Mouse (Mus musculus): Measurements from ENCODE around the gene Utp14b.

Gene Utp14b

DNA sequence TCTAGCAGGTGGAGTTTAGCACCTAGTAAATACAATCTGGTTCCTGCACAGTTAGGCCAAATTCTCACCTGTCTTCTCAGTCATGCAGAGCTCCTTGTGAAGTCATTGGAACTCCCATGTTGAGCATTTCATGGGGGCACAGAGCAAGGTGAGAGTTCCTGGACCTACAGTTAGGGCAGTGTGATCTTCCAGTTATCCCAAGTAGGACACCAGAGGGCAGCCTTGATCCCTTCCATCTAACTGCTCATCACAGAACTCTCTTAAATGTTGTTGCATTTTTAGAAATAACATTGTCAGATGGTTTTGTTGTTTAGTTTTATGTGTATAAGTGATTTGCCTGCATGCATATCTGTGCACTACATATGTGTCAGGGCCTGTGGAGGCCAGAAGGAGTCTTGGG is 29.0 kb downstream of the Utp14b start:
- peak; percentile 18 for DNase-seq (ENCODE audit: low read depth, low spot score)

DNA sequence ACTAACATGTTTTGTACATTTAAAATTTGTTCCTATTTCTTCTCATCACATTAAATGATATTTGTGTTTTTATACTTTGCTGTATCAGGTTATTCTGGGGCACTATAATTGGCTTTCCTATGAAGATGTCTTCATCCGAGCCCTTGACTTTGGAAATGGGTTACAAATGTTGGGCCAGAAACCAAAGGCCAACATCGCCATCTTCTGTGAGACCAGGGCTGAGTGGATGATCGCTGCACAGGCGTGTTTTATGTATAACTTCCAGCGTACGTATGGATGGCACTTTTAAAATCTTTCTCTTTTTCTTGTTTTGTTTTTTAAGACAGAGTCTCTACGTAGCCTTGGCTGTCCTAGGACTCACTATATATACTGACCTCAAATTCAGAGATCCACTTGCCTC is 30.3 kb downstream of the Utp14b start:
- no peak for DNase-seq (ENCODE audit: low read depth, low spot score)

DNA sequence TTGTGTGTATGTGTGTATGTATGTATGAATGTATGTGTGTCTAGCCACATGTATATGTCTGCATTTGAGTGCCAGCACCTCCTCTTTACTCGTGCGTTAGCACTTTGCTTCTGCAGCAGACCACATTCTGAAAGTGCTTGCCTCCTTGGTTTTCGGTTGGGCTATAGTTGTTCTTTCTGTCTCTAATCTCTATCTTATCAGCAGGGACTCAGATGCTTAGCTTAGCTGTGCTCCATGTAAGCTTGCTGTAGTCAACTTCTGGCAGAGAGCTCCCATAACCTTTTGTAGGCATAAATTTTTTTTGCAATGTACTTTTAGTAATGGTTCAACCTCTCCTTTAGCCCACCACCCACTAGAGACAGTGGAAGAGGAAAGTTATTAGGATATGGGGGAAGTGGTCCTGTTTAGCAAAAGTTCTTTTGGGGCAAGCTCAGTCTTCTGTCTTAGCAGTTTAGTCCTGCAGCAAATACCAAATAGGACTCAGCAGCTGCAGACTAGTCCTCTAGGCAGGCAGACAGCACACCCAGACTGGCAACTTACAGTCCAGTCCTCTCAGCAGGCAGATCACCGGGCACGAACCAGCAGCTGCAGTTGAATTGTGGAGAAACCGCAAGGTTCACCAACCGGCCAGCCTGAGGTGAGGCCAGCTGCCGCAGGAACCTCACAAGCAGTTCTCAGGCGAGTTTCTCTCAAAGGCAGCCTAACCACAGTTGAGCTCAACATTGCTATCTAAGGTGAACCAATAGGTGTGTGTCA is 36.8 kb downstream of the Utp14b start:
- DNase-seq (ENCODE audit: low read depth, low spot score): no peak

GRCm38 (mm10) chr1:78696305-78696704 is 38.5 kb downstream of the Utp14b start:
- DNase-seq (ENCODE audit: low read depth, low spot score): no peak

- no peak for DNase-seq (ENCODE audit: low read depth, low spot score)
Observed at GRCm38 (mm10) chr1:78696903-78697302, 39.1 kb downstream of the Utp14b start.

DNA sequence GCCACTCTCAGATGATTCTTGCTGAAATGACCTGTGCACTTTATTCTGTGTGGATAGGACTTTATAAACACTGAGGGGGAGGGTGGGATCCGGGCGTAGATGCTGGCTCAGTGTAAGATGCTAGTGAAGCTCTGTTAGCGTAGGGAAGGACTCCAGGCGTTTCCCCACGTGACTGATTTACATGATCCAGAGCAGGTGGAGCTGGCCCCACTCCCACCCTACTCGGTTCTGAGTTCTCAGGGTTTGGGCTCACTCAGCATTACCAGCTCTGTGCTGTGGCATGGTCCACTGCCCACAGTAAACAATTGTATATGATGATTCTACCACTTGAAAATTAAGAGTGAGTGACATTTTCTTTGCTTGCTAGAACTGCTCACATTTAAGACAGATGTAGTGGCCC is 40.3 kb downstream of the Utp14b start:
- DNase-seq (ENCODE audit: low read depth, low spot score): no peak

DNA sequence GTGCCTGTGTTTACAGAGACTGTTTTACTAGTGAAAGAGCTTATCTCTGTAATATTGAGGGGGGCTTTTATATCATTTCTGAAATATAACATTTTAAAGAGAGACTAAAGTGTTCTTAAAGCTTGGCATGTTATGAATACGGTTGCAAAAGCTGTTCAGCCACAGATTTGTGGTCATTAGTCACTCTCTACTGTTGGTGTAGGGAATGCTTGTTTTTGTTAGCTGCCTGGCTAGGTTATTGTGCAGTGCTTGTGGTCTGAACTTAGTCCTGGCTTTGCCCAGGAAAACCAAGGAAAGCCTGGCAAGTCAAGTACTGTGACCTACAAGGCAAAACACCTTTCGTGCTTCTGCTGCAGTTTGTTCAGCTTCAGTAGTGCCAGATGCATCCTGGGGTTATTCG is 43.9 kb downstream of the Utp14b start:
- DNase-seq (ENCODE audit: low read depth, low spot score): no peak

GRCm38 (mm10) chr1:78702282-78702963 is 44.6 kb downstream of the Utp14b start:
- DNase-seq (ENCODE audit: low read depth, low spot score): no peak

GRCm38 (mm10) chr1:78702964-78703285 is 45.1 kb downstream of the Utp14b start:
- DNase-seq (ENCODE audit: low read depth, low spot score): no peak

DNA sequence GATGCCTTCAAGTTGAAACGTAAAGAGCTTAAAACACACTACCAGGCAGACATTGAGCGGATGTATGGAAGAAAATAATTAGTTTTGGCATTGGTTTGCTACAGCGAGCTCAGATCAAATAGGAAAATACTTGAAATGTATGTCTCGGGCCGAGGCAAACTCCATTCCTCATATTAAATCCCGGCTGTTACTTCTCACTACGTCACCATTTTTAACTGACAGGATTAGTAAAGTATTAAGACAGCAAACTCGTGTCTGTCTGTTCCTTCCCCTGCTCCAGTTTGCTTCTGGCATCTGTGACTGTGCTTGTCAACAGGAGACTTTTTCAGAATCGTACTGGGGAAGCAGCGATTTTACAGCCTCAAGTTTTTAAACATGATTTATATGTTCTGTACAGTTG is 48.5 kb downstream of the Utp14b start:
- no peak for DNase-seq (ENCODE audit: low read depth, low spot score)

DNA sequence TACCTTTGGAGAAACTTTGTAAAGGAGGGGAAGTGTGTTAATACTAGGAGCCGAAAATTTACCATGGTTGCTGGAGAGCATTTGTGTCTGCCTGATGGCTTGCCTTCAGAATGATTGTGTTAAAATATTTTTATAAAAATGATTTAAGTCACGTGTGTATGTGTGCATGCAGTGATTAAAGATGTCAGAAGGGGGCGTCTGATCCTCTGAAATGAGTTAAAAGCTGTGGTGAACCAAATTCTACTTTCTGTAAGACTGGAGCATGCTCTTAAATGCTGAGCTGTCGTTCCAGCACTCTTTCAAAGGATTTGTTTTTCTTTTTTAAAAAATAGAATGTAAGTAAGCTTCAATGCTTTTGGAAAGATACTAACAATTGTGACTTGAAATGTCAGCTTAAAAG is 49.4 kb downstream of the Utp14b start:
- no peak for DNase-seq (ENCODE audit: low read depth, low spot score)

- no peak for DNase-seq (ENCODE audit: low read depth, low spot score)
Observed at GRCm38 (mm10) chr1:78710026-78710425, 52.2 kb downstream of the Utp14b start.

DNA sequence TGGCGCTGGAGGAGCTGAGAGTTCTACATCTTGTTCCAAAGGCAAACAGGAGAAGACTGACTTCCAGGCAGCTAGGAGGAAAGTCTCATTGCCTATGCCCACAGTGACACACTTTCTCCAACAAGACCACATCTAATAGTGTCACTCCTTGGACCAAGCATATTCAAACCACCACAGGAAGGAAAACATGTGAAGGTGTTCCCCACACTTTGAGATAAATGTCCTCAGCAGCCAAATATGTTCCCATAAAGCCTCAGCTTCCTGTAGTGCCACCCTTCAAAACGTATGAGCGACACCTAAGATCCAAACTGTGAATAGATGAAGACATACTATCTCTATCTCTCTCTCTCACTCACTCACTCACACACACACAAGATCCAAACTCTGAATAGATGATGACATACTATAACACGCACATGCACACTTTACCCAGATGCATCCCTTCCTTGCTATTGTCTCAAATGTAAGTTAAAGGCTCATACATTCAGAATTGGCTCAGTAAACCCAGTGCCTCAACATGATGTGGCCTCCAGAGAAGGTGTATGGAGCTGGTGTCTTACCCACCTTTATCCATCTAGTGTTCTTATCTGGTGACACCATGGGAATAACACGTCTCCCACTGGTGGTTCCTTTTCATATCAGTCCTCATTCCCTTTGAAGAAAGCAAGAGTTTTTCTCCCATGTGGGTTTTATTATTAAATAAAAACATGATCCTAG is 52.9 kb downstream of the Utp14b start:
- no peak for DNase-seq (ENCODE audit: low read depth, low spot score)
